Mouse (Mus musculus) intestine, embryonic 16.5 days (tissue): ENCODE data around the gene Gm27021. TPM values are rescaled to one million over a fixed set of nuclear protein-coding genes. Genes with fewer than 3 reads are reported as not detected.

ENCODE experiments used
- ATAC-seq: fragments of 200-750 bp; cut with Nextera tagmentation; 2 replicates; pipeline ENCODE4 v1.8.0; 2017; ENCODE audit warnings: moderate TSS enrichment, moderate library complexity
- H3K27ac ChIP-seq: fragments of 300-500 bp; sonication (generic); 2 replicates; pipeline ENCODE4 v1.5.1; 2014; ENCODE audit warnings: mild to moderate bottlenecking, low read length
- H3K27me3 ChIP-seq: fragments of 300-500 bp; sonication (generic); replicated peaks from 2 replicates; pipeline ENCODE4 v1.6.1; 2014; ENCODE audit warnings: low read length, control low read depth, mixed read lengths; ENCODE audit not compliant: control insufficient read depth, insufficient read depth
- H3K36me3 ChIP-seq: fragments of 300-500 bp; sonication (generic); 2 replicates; pipeline ENCODE4 v1.6.1; 2014; ENCODE audit warnings: low read length, control low read depth; ENCODE audit not compliant: control insufficient read depth, insufficient read depth
- H3K4me1 ChIP-seq: fragments of 300-500 bp; sonication (generic); 2 replicates; pipeline ENCODE4 v1.6.1; 2014; ENCODE audit warnings: low read length, control low read depth, mixed read lengths; ENCODE audit not compliant: control insufficient read depth, insufficient read depth
- H3K4me2 ChIP-seq: fragments of 300-500 bp; sonication (generic); 2 replicates; pipeline ENCODE4 v1.6.1; 2014; ENCODE audit warnings: low read depth, low read length, control low read depth
- H3K4me3 ChIP-seq: fragments of 300-500 bp; sonication (generic); 2 replicates; pipeline ENCODE4 v1.5.1; 2014; ENCODE audit warnings: mild to moderate bottlenecking, low read length
- H3K9ac ChIP-seq: fragments of 300-500 bp; sonication (generic); 2 replicates; pipeline ENCODE4 v1.6.1; 2014; ENCODE audit warnings: low read depth, low read length
- H3K9me3 ChIP-seq: fragments of 300-500 bp; sonication (generic); 2 replicates; pipeline ENCODE4 v1.6.1; 2016; ENCODE audit warnings: low read length, control low read depth; ENCODE audit not compliant: control insufficient read depth
- WGBS: fragments of 180-500 bp; shearing (Covaris S2); extraction: QIAGEN DNeasy Blood & Tissue Kit; methylation state at CpG from one replicate; pipeline ENCODE4 v1.1.7; 2014; 5-methylcytosine and 5-hydroxymethylcytosine counted together
- polyA plus RNA-seq: library from polyadenylated mRNA; unstranded; fragments of >200 nt; fragmentation: Nextera tagmentation; extraction: Ambion mirVana; gene quantifications from 2 replicates; pipeline ENCODE4 v1.2.1, GENCODE M21; 2015

Gm27021 gene
- polyA plus RNA-seq, 1 experiment from 2014 or later = 1.5 TPM

GRCm38 (mm10) chr8:120581329-120581728, 86.5 kb downstream of the Gm27021 start:
- no peaks in the 10 kb centered on the region for H3K27me3 ChIP-seq
- no peak overlapping the region for H3K9ac ChIP-seq
- H3K4me1 ChIP-seq = no peaks in the 10 kb centered on the region; the same call in 1 of the 2 replicates
- H3K4me3 ChIP-seq = no peak overlapping the region
- no peak for ATAC-seq
- peaks cover 34% of the 10 kb centered on the region for H3K36me3 ChIP-seq
- no peak overlapping the region for H3K27ac ChIP-seq
- 88% methylated on average over 12 of the region's 12 CpGs for WGBS
- H3K9me3 ChIP-seq = no peaks in the 10 kb centered on the region
- no peak overlapping the region for H3K4me2 ChIP-seq

- WGBS = 90% methylated on average over 8 of the region's 8 CpGs
- Histone ChIP-seq H3K9ac (no peak overlapping the region), H3K9me3 (no peaks in the 10 kb centered on the region), H3K4me1 (no peaks in the 10 kb centered on the region; the same call in 1 of the 2 replicates), H3K27me3 (no peaks in the 10 kb centered on the region), H3K4me2 (no peak overlapping the region), H3K27ac (no peak overlapping the region), H3K36me3 (peaks cover 39% of the 10 kb centered on the region), H3K4me3 (no peak overlapping the region)
- ATAC-seq = no peak
These were observed 87.4 kb downstream of the Gm27021 start for GRCm38 (mm10) chr8:120580336-120581000.

- H3K27ac ChIP-seq = no peak overlapping the region
- 90% methylated on average over 17 of the region's 17 CpGs for WGBS
- H3K27me3 ChIP-seq = no peaks in the 10 kb centered on the region
- H3K4me1 ChIP-seq = no peaks in the 10 kb centered on the region
- H3K9me3 ChIP-seq = no peaks in the 10 kb centered on the region
- H3K36me3 ChIP-seq = peaks cover 63% of the 10 kb centered on the region
- H3K9ac ChIP-seq = no peak overlapping the region
- no peak for ATAC-seq
- H3K4me2 ChIP-seq = no peak overlapping the region
- no peak overlapping the region for H3K4me3 ChIP-seq
These were observed 90.1 kb downstream of the Gm27021 start for GRCm38 (mm10) chr8:120577821-120578220.

- Histone ChIP-seq H3K27me3 (no peaks in the 10 kb centered on the region), H3K27ac (no peak overlapping the region), H3K4me1 (no peaks in the 10 kb centered on the region), H3K4me3 (no peak overlapping the region), H3K9me3 (no peaks in the 10 kb centered on the region), H3K9ac (no peak overlapping the region), H3K36me3 (peaks cover 65% of the 10 kb centered on the region), H3K4me2 (no peak overlapping the region)
- no peak for ATAC-seq
- 62% methylated on average over 9 of the region's 9 CpGs for WGBS
These were observed 92.1 kb downstream of the Gm27021 start for GRCm38 (mm10) chr8:120575801-120576200.

GRCm38 (mm10) chr8:120574941-120575340, 92.9 kb downstream of the Gm27021 start:
- Histone ChIP-seq H3K4me3 (no peak overlapping the region), H3K27me3 (no peaks in the 10 kb centered on the region), H3K4me1 (no peaks in the 10 kb centered on the region), H3K9me3 (no peaks in the 10 kb centered on the region), H3K4me2 (no peak overlapping the region), H3K9ac (no peak overlapping the region), H3K36me3 (peaks cover 59% of the 10 kb centered on the region), H3K27ac (no peak overlapping the region)
- ATAC-seq = no peak
- WGBS = 68% methylated on average over 19 of the region's 19 CpGs

- H3K9me3 ChIP-seq = no peaks in the 10 kb centered on the region
- 76% methylated on average over 11 of the region's 11 CpGs for WGBS
These were observed 94.0 kb downstream of the Gm27021 start for GRCm38 (mm10) chr8:120573866-120574265.

GRCm38 (mm10) chr8:120572534-120572933, 95.3 kb downstream of the Gm27021 start:
- no peaks in the 10 kb centered on the region for H3K27me3 ChIP-seq
- H3K36me3 ChIP-seq = peaks cover 68% of the 10 kb centered on the region
- H3K9me3 ChIP-seq = no peaks in the 10 kb centered on the region
- 83% methylated on average over 20 of the region's 21 CpGs for WGBS
- no peak overlapping the region for H3K9ac ChIP-seq
- H3K4me2 ChIP-seq = no peak overlapping the region
- no peaks in the 10 kb centered on the region for H3K4me1 ChIP-seq
- H3K4me3 ChIP-seq = no peak overlapping the region
- H3K27ac ChIP-seq = no peak overlapping the region
- no peak for ATAC-seq

More at GRCm38 (mm10) chr8:120573866-120574265, 94.0 kb downstream of the Gm27021 start:
- Histone ChIP-seq H3K4me1 (no peaks in the 10 kb centered on the region), H3K36me3 (peaks cover 64% of the 10 kb centered on the region), H3K9ac (no peak overlapping the region), H3K27me3 (no peaks in the 10 kb centered on the region), H3K4me2 (no peak overlapping the region), H3K4me3 (no peak overlapping the region), H3K27ac (no peak overlapping the region)
- ATAC-seq = no peak

- no peaks in the 10 kb centered on the region for H3K27me3 ChIP-seq
- H3K9me3 ChIP-seq = no peaks in the 10 kb centered on the region
- no peak overlapping the region for H3K4me3 ChIP-seq
- H3K4me1 ChIP-seq = no peaks in the 10 kb centered on the region
- H3K27ac ChIP-seq = no peak overlapping the region
- WGBS = 87% methylated on average over 8 of the region's 8 CpGs
- H3K4me2 ChIP-seq = no peak overlapping the region
- no peak overlapping the region for H3K9ac ChIP-seq
- peaks cover 69% of the 10 kb centered on the region for H3K36me3 ChIP-seq
- ATAC-seq = no peak
These were observed 96.3 kb downstream of the Gm27021 start for GRCm38 (mm10) chr8:120571561-120571960.

- Histone ChIP-seq H3K36me3 (peaks cover 62% of the 10 kb centered on the region), H3K27ac (no peak overlapping the region), H3K4me3 (no peak overlapping the region), H3K9ac (no peak overlapping the region), H3K4me1 (peaks cover 7% of the 10 kb centered on the region; the same call in 1 of the 2 replicates), H3K27me3 (no peaks in the 10 kb centered on the region), H3K4me2 (no peak overlapping the region), H3K9me3 (no peaks in the 10 kb centered on the region)
- ATAC-seq = peak; percentile 7; the same call in 1 of the 2 replicates
- 55% methylated on average over 13 of the region's 13 CpGs for WGBS
These were observed 97.8 kb downstream of the Gm27021 start for GRCm38 (mm10) chr8:120569939-120570715.
